Mouse (Mus musculus): Measurements from ENCODE around the gene Pcsk1n.
"Not testable (repeated sequence)": the region's sequence is repeated elsewhere in the genome, so short reads cannot be mapped to it uniquely, and the experiment has no call there.

The Pcsk1n gene

GRCm38 (mm10) chrX:7919601-7920383 is at the start of gene Pcsk1n:
TSS of gene Pcsk1n (plus strand) at chrX:7919822.
- DNase-seq (ENCODE audit: low spot score in 2 of 2): no peak

- no peak for DNase-seq (ENCODE audit: low spot score in 2 of 2)
Observed at GRCm38 (mm10) chrX:7869826-7870225, 49.8 kb upstream of the Pcsk1n start.

- DNase-seq (ENCODE audit: low spot score in 2 of 2): peak; percentile 82 to 90
Observed at GRCm38 (mm10) chrX:7878007-7878419, 41.6 kb upstream of the Pcsk1n start, which contains the start of gene Pim2. TSS of gene Pim2 (plus strand) at chrX:7878262.

GRCm38 (mm10) chrX:7878495-7878894 is 41.1 kb upstream of the Pcsk1n start:
- peak in 1 of 2 experiments; percentile 72 for DNase-seq (ENCODE audit: low spot score in 2 of 2)

GRCm38 (mm10) chrX:7879819-7880218 is 39.8 kb upstream of the Pcsk1n start:
- DNase-seq (ENCODE audit: low spot score in 2 of 2): peak; percentile 58 to 78

- DNase-seq (ENCODE audit: low spot score in 2 of 2): peak; percentile 68 to 81
Observed at GRCm38 (mm10) chrX:7883841-7884567, 35.6 kb upstream of the Pcsk1n start, which contains the start of gene Slc35a2. TSS of gene Slc35a2 (plus strand) at chrX:7884028.

- no peak for DNase-seq (ENCODE audit: low spot score in 2 of 2)
Observed at GRCm38 (mm10) chrX:7898211-7898610, 21.4 kb upstream of the Pcsk1n start.

- DNase-seq (ENCODE audit: low spot score in 2 of 2): peak; percentile 84 to 87
Observed at GRCm38 (mm10) chrX:7898880-7899874, 20.4 kb upstream of the Pcsk1n start, which contains the start of the genes Pqbp1 and Timm17b. TSS of gene Pqbp1 (minus strand) at chrX:7899269. TSS of gene Timm17b (plus strand) at chrX:7899357.

- no peak for DNase-seq (ENCODE audit: low spot score in 2 of 2)
Observed at GRCm38 (mm10) chrX:7904441-7904840, 15.2 kb upstream of the Pcsk1n start.

GRCm38 (mm10) chrX:7907735-7908134 is 11.9 kb upstream of the Pcsk1n start, which contains the start of gene Gm10491:
TSS of gene Gm10491 (minus strand) at chrX:7907835.
- no peak for DNase-seq (ENCODE audit: low spot score in 2 of 2)

- not testable (repeated sequence) for DNase-seq (ENCODE audit: low spot score in 2 of 2)
Observed at GRCm38 (mm10) chrX:7909242-7909641, 10.4 kb upstream of the Pcsk1n start, which contains the start of gene Gm10490. TSS of gene Gm10490 (plus strand) at chrX:7909542.

GRCm38 (mm10) chrX:7910473-7910872 is 9.1 kb upstream of the Pcsk1n start:
- no peak for DNase-seq (ENCODE audit: low spot score in 2 of 2)

- DNase-seq (ENCODE audit: low spot score in 2 of 2): peak in 1 of 2 experiments; percentile 20
Observed at GRCm38 (mm10) chrX:7915669-7916068, 4.0 kb upstream of the Pcsk1n start.

GRCm38 (mm10) chrX:7917960-7918359 is 1.7 kb upstream of the Pcsk1n start:
- not testable (repeated sequence) for DNase-seq (ENCODE audit: low spot score in 2 of 2)

- DNase-seq (ENCODE audit: low spot score in 2 of 2): no peak
Observed at GRCm38 (mm10) chrX:7922032-7922431, 2.4 kb downstream of the Pcsk1n start.

- no peak for DNase-seq (ENCODE audit: low spot score in 2 of 2)
Observed at GRCm38 (mm10) chrX:7926266-7926665, 6.6 kb downstream of the Pcsk1n start.

GRCm38 (mm10) chrX:7927116-7927515 is 7.5 kb downstream of the Pcsk1n start:
- DNase-seq (ENCODE audit: low spot score in 2 of 2): no peak

GRCm38 (mm10) chrX:7928270-7928790 is 8.7 kb downstream of the Pcsk1n start, which contains the start of gene Eras:
TSS of gene Eras (minus strand) at chrX:7928607.
- DNase-seq (ENCODE audit: low spot score in 2 of 2): no peak

GRCm38 (mm10) chrX:7936874-7937273 is 17.3 kb downstream of the Pcsk1n start:
- no peak for DNase-seq (ENCODE audit: low spot score in 2 of 2)

- DNase-seq (ENCODE audit: low spot score in 2 of 2): no peak
Observed at GRCm38 (mm10) chrX:7937667-7938066, 18.0 kb downstream of the Pcsk1n start.

- no peak for DNase-seq (ENCODE audit: low spot score in 2 of 2)
Observed at GRCm38 (mm10) chrX:7945618-7946017, 26.0 kb downstream of the Pcsk1n start.

Measured in spleen, postnatal 4 days (tissue).